Mouse (Mus musculus) heart, adult 9 months (tissue): ENCODE measurements around the gene Gm49368.
A peak's percentile ranks its signal among the peaks of the same experiment; 100 is the strongest.
"Not testable (repeated sequence)": the region's sequence is repeated elsewhere in the genome, so short reads cannot be mapped to it uniquely, and the experiment has no call there.

Source experiments
- DNase-seq, 2 experiments: peaks; one replicate each; pipeline ENCODE4 v3.0.0; 2022; ENCODE audit warnings: low spot score in 2 of 2

Gene Gm49368

GRCm38 (mm10) chr7:128062456-128062855 lies at the start of gene Gm49368, which contains the start of gene Itgam:
Gene Gm49368, plus strand, starts transcription at chr7:128062683.
Gene Itgam, plus strand, starts transcription at chr7:128062640.
- DNase-seq = peak; percentile 15 to 16

GRCm38 (mm10) chr7:128013116-128013515 lies 49.4 kb upstream of the Gm49368 start:
- DNase-seq = no peak

- DNase-seq = not testable (repeated sequence)
Measured at GRCm38 (mm10) chr7:128016134-128016533, 46.3 kb upstream of the Gm49368 start.

GRCm38 (mm10) chr7:128016650-128017049 lies 45.8 kb upstream of the Gm49368 start:
- DNase-seq = no peak

- no peak for DNase-seq
Measured at GRCm38 (mm10) chr7:128018275-128018674, 44.2 kb upstream of the Gm49368 start.

- no peak for DNase-seq
Measured at GRCm38 (mm10) chr7:128019187-128019586, 43.3 kb upstream of the Gm49368 start.

- no peak for DNase-seq
Measured at GRCm38 (mm10) chr7:128022974-128023373, 39.5 kb upstream of the Gm49368 start.

- DNase-seq = peak in 1 of 2 experiments; percentile 23
Measured at GRCm38 (mm10) chr7:128023565-128023964, 38.9 kb upstream of the Gm49368 start.

- no peak for DNase-seq
Measured at GRCm38 (mm10) chr7:128024364-128024763, 38.1 kb upstream of the Gm49368 start.

GRCm38 (mm10) chr7:128024932-128025331 lies 37.6 kb upstream of the Gm49368 start:
- no peak for DNase-seq

- DNase-seq = no peak
Measured at GRCm38 (mm10) chr7:128025381-128025780, 37.1 kb upstream of the Gm49368 start.

- no peak for DNase-seq
Measured at GRCm38 (mm10) chr7:128031403-128031976, 31.0 kb upstream of the Gm49368 start.

GRCm38 (mm10) chr7:128032290-128032988 lies 30.0 kb upstream of the Gm49368 start:
- no peak for DNase-seq

- no peak for DNase-seq
Measured at GRCm38 (mm10) chr7:128032989-128033293, 29.5 kb upstream of the Gm49368 start.

- no peak for DNase-seq
Measured at GRCm38 (mm10) chr7:128033616-128034015, 28.9 kb upstream of the Gm49368 start.

- not testable (repeated sequence) for DNase-seq
Measured at GRCm38 (mm10) chr7:128042161-128042820, 20.2 kb upstream of the Gm49368 start.

GRCm38 (mm10) chr7:128044142-128044785 lies 18.2 kb upstream of the Gm49368 start:
- DNase-seq = no peak

GRCm38 (mm10) chr7:128045640-128046039 lies 16.8 kb upstream of the Gm49368 start:
- no peak for DNase-seq

GRCm38 (mm10) chr7:128048819-128049218 lies 13.7 kb upstream of the Gm49368 start:
- no peak for DNase-seq

GRCm38 (mm10) chr7:128049254-128049653 lies 13.2 kb upstream of the Gm49368 start:
- DNase-seq = no peak

- no peak for DNase-seq
Measured at GRCm38 (mm10) chr7:128050739-128051138, 11.7 kb upstream of the Gm49368 start.

- no peak for DNase-seq
Measured at GRCm38 (mm10) chr7:128053061-128053460, 9.4 kb upstream of the Gm49368 start.
